Mouse (Mus musculus): ENCODE data around the gene Prpsap1. TPM values are rescaled to one million over a fixed set of nuclear protein-coding genes. Genes with fewer than 3 reads are reported as not detected.

The Prpsap1 gene
- polyA plus RNA-seq, 1 experiment from 2014 or later: 198 TPM

GRCm38 (mm10) chr11:116424621-116425407 lies 69.2 kb downstream of the Prpsap1 start:
- no peaks in the 10 kb centered on the region for H3K27me3 ChIP-seq (ENCODE audit: control insufficient read depth, insufficient read depth, low read depth, low read length)
- no peaks in the 10 kb centered on the region for H3K36me3 ChIP-seq (ENCODE audit: control insufficient read depth, insufficient read depth, low read length)
- H3K4me2 ChIP-seq (ENCODE audit: low read length): no peak overlapping the region
- no peak for ATAC-seq
- WGBS: 59% methylated on average over 8 of the region's 8 CpGs
- H3K27ac ChIP-seq (ENCODE audit: low read length): no peak overlapping the region
- H3K4me3 ChIP-seq (ENCODE audit: low read depth, low read length): no peak overlapping the region
- H3K9me3 ChIP-seq (replicated peaks; ENCODE audit: control insufficient read depth, low read length, poor library complexity, severe bottlenecking): no peaks in the 10 kb centered on the region
- no peak overlapping the region for H3K9ac ChIP-seq (ENCODE audit: low read depth, low read length)
- H3K4me1 ChIP-seq (ENCODE audit: control insufficient read depth, insufficient read depth, low read length): no peaks in the 10 kb centered on the region

- no peak for ATAC-seq
- Histone ChIP-seq H3K4me3 (ENCODE audit: low read depth, low read length) (no peak overlapping the region), H3K27me3 (ENCODE audit: control insufficient read depth, insufficient read depth, low read depth, low read length) (no peaks in the 10 kb centered on the region), H3K27ac (ENCODE audit: low read length) (no peak overlapping the region), H3K9me3 (replicated peaks; ENCODE audit: control insufficient read depth, low read length, poor library complexity, severe bottlenecking) (no peaks in the 10 kb centered on the region), H3K4me2 (ENCODE audit: low read length) (no peak overlapping the region), H3K4me1 (ENCODE audit: control insufficient read depth, insufficient read depth, low read length) (no peaks in the 10 kb centered on the region), H3K36me3 (ENCODE audit: control insufficient read depth, insufficient read depth, low read length) (no peaks in the 10 kb centered on the region), H3K9ac (ENCODE audit: low read depth, low read length) (no peak overlapping the region)
- WGBS: 89% methylated on average over 10 of the region's 10 CpGs
These were observed 70.0 kb downstream of the Prpsap1 start for GRCm38 (mm10) chr11:116423782-116424620.

GRCm38 (mm10) chr11:116423214-116423613 lies 70.8 kb downstream of the Prpsap1 start:
- Histone ChIP-seq H3K9ac (ENCODE audit: low read depth, low read length) (no peak overlapping the region), H3K9me3 (replicated peaks; ENCODE audit: control insufficient read depth, low read length, poor library complexity, severe bottlenecking) (no peaks in the 10 kb centered on the region), H3K4me3 (ENCODE audit: low read depth, low read length) (no peak overlapping the region), H3K4me2 (ENCODE audit: low read length) (no peak overlapping the region), H3K27ac (ENCODE audit: low read length) (no peak overlapping the region), H3K27me3 (ENCODE audit: control insufficient read depth, insufficient read depth, low read depth, low read length) (no peaks in the 10 kb centered on the region), H3K36me3 (ENCODE audit: control insufficient read depth, insufficient read depth, low read length) (no peaks in the 10 kb centered on the region), H3K4me1 (ENCODE audit: control insufficient read depth, insufficient read depth, low read length) (no peaks in the 10 kb centered on the region)
- ATAC-seq: no peak
- 91% methylated on average over 6 of the region's 6 CpGs for WGBS

- no peak overlapping the region for H3K9ac ChIP-seq (ENCODE audit: low read depth, low read length)
- ATAC-seq: no peak
- no peak overlapping the region for H3K4me2 ChIP-seq (ENCODE audit: low read length)
- H3K9me3 ChIP-seq (replicated peaks; ENCODE audit: control insufficient read depth, low read length, poor library complexity, severe bottlenecking): no peaks in the 10 kb centered on the region
- no peak overlapping the region for H3K4me3 ChIP-seq (ENCODE audit: low read depth, low read length)
- no peaks in the 10 kb centered on the region for H3K36me3 ChIP-seq (ENCODE audit: control insufficient read depth, insufficient read depth, low read length)
- H3K27ac ChIP-seq (ENCODE audit: low read length): no peak overlapping the region
- WGBS: 83% methylated on average over 2 of the region's 2 CpGs
- no peaks in the 10 kb centered on the region for H3K27me3 ChIP-seq (ENCODE audit: control insufficient read depth, insufficient read depth, low read depth, low read length)
- H3K4me1 ChIP-seq (ENCODE audit: control insufficient read depth, insufficient read depth, low read length): no peaks in the 10 kb centered on the region
These were observed 71.4 kb downstream of the Prpsap1 start for GRCm38 (mm10) chr11:116422562-116422961.

GRCm38 (mm10) chr11:116421102-116421501 lies 72.9 kb downstream of the Prpsap1 start:
- Histone ChIP-seq H3K9me3 (replicated peaks; ENCODE audit: control insufficient read depth, low read length, poor library complexity, severe bottlenecking) (no peaks in the 10 kb centered on the region), H3K4me1 (ENCODE audit: control insufficient read depth, insufficient read depth, low read length) (no peaks in the 10 kb centered on the region), H3K9ac (ENCODE audit: low read depth, low read length) (no peak overlapping the region), H3K27me3 (ENCODE audit: control insufficient read depth, insufficient read depth, low read depth, low read length) (no peaks in the 10 kb centered on the region), H3K36me3 (ENCODE audit: control insufficient read depth, insufficient read depth, low read length) (no peaks in the 10 kb centered on the region), H3K4me3 (ENCODE audit: low read depth, low read length) (no peak overlapping the region), H3K27ac (ENCODE audit: low read length) (no peak overlapping the region), H3K4me2 (ENCODE audit: low read length) (no peak overlapping the region)
- whole genome bisulfite sequencing: 83% methylated on average over 6 of the region's 6 CpGs
- no peak for ATAC-seq

Other genes starting within 250 kb of the Prpsap1 start
- 58.2 and 59.2 TPM in 2 replicates for gene Srp68, start 220.0 kb downstream of the Prpsap1 start, polyA plus RNA-seq (2015; fragmentation: Nextera tagmentation; extraction: Ambion mirVana)
- 0.46 and 0.62 TPM in 2 replicates for gene Galr2, start 213.3 kb downstream of the Prpsap1 start, polyA plus RNA-seq (2015; fragmentation: Nextera tagmentation; extraction: Ambion mirVana)
- gene Exoc7, start 187.0 kb downstream of the Prpsap1 start, polyA plus RNA-seq (2015; fragmentation: Nextera tagmentation; extraction: Ambion mirVana): 122 and 127 TPM in 2 replicates
- gene Foxj1, start 158.8 kb downstream of the Prpsap1 start, polyA plus RNA-seq (2015; fragmentation: Nextera tagmentation; extraction: Ambion mirVana): 12.1 and 13.6 TPM in 2 replicates
- gene Rnf157, start 81.2 kb downstream of the Prpsap1 start, polyA plus RNA-seq (2015; fragmentation: Nextera tagmentation; extraction: Ambion mirVana): 32.3 and 41.8 TPM in 2 replicates
- 36.2 and 36.3 TPM in 2 replicates for gene Ubald2, start 60.1 kb downstream of the Prpsap1 start, polyA plus RNA-seq (2015; fragmentation: Nextera tagmentation; extraction: Ambion mirVana)
- 0.08 TPM in 1 of 2 replicates, not detected in the other for gene Qrich2, start 28.0 kb downstream of the Prpsap1 start, polyA plus RNA-seq (2015; fragmentation: Nextera tagmentation; extraction: Ambion mirVana)
- gene Sphk1, start 36.7 kb upstream of the Prpsap1 start, polyA plus RNA-seq (2015; fragmentation: Nextera tagmentation; extraction: Ambion mirVana): 4.4 and 5.5 TPM in 2 replicates
- gene Ube2o, start 87.2 kb upstream of the Prpsap1 start, polyA plus RNA-seq (2015; fragmentation: Nextera tagmentation; extraction: Ambion mirVana): 15.5 and 17.0 TPM in 2 replicates
- 0.20 and 0.36 TPM in 2 replicates for gene Aanat, start 92.2 kb upstream of the Prpsap1 start, polyA plus RNA-seq (2015; fragmentation: Nextera tagmentation; extraction: Ambion mirVana)
- 0.93 and 1.2 TPM in 2 replicates for gene Rhbdf2, start 132.8 kb upstream of the Prpsap1 start, polyA plus RNA-seq (2015; fragmentation: Nextera tagmentation; extraction: Ambion mirVana)
- gene Prcd, start 159.3 kb upstream of the Prpsap1 start, polyA plus RNA-seq (2015; fragmentation: Nextera tagmentation; extraction: Ambion mirVana): 3.7 and 4.4 TPM in 2 replicates
- 26.4 and 29.3 TPM in 2 replicates for gene Cygb, start 160.1 kb upstream of the Prpsap1 start, polyA plus RNA-seq (2015; fragmentation: Nextera tagmentation; extraction: Ambion mirVana)

Data from midbrain, embryonic 16.5 days (tissue).